Comparison of ENCODE assay signal across 14 mouse cellular contexts in genomic region chr9:80191240-80191639, GRCm38 (mm10).
"Had no signal": no experiment of that assay in that cellular context is flagged by ENCODE, and none has a peak within 500 bp of the region (broad histone marks: within the 10 kb centered on the region; RNA-seq: fewer than 3 reads in every experiment).

No protein-coding gene starts in this region.

- H3K4me1 ChIP-seq: liver, embryonic 13.5 days had no signal

- H3K4me2 ChIP-seq: kidney, embryonic 15.5 days; liver, embryonic 13.5 days; stomach, embryonic 15.5 days had no signal

- H3K9ac ChIP-seq: kidney, embryonic 15.5 days; liver, embryonic 13.5 days; stomach, embryonic 15.5 days had no signal

- H3K9me3 ChIP-seq: kidney, embryonic 15.5 days; liver, embryonic 13.5 days; stomach, embryonic 15.5 days had no signal

- H3K36me3 ChIP-seq: kidney, embryonic 15.5 days; liver, embryonic 13.5 days had no signal

- H3K27ac ChIP-seq: kidney, embryonic 15.5 days; left cerebral cortex, adult 2 months; liver, embryonic 13.5 days; stomach, embryonic 15.5 days had no signal

- DNase-seq: kidney, postnatal 10 days; layer of hippocampus, postnatal 36 days; liver, embryonic 13.5 days; lung, adult 2 months; lung, postnatal 14 days; lung, postnatal 4 days; midbrain, embryonic 14.5 days; right cerebral cortex, postnatal 14 days; right cerebral cortex, postnatal 4 days; spleen, adult 18-20 months; thymus, postnatal 25 days had no signal

- H3K4me3 ChIP-seq: kidney, embryonic 15.5 days; left cerebral cortex, adult 2 months; liver, embryonic 13.5 days; stomach, embryonic 15.5 days had no signal

- H3K27me3 ChIP-seq: kidney, embryonic 15.5 days; liver, embryonic 13.5 days; stomach, embryonic 15.5 days had no signal
